Mouse (Mus musculus): ENCODE measurements around the gene Slc5a8. TPM values are rescaled to one million over a fixed set of nuclear protein-coding genes. Genes with fewer than 3 reads are reported as not detected.
A peak's percentile ranks its signal among the peaks of the same experiment; 100 is the strongest.

The Slc5a8 gene
- polyA plus RNA-seq (2015; fragmentation: Nextera tagmentation; extraction: Ambion mirVana): 0.15 and 0.20 TPM in 2 replicates

GRCm38 (mm10) chr10:88885632-88886090 is at the start of gene Slc5a8:
Gene Slc5a8 (plus strand): TSS chr10:88885992.
- peak; percentile 62 for ATAC-seq
- 2% methylated on average over 31 of the region's 31 CpGs for WGBS

GRCm38 (mm10) chr10:88848876-88849476 is 36.8 kb upstream of the Slc5a8 start:
- Histone ChIP-seq H3K36me3 (ENCODE audit: control insufficient read depth, insufficient read depth, low read length) (no peaks in the 10 kb centered on the region), H3K4me1 (ENCODE audit: control insufficient read depth, insufficient read depth, low read length) (no peaks in the 10 kb centered on the region), H3K4me2 (ENCODE audit: low read length) (no peak overlapping the region), H3K9ac (ENCODE audit: low read depth, low read length) (no peak overlapping the region), H3K27me3 (ENCODE audit: control insufficient read depth, insufficient read depth, low read depth, low read length) (no peaks in the 10 kb centered on the region), H3K27ac (ENCODE audit: low read length) (no peak overlapping the region), H3K9me3 (replicated peaks; ENCODE audit: control insufficient read depth, low read length, poor library complexity, severe bottlenecking) (no peaks in the 10 kb centered on the region), H3K4me3 (ENCODE audit: low read depth, low read length) (no peak overlapping the region)
- 87% methylated on average over 7 of the region's 7 CpGs for WGBS
- no peak for ATAC-seq

More at GRCm38 (mm10) chr10:88885632-88886090, at the start of gene Slc5a8:
- Histone ChIP-seq H3K4me1 (ENCODE audit: control insufficient read depth, insufficient read depth, low read length) (peaks cover 5% of the 10 kb centered on the region; the same call in 1 of the 2 replicates), H3K9me3 (replicated peaks; ENCODE audit: control insufficient read depth, low read length, poor library complexity, severe bottlenecking) (no peaks in the 10 kb centered on the region), H3K27me3 (ENCODE audit: control insufficient read depth, insufficient read depth, low read depth, low read length) (peaks cover 18% of the 10 kb centered on the region), H3K4me2 (ENCODE audit: low read length) (peak within 1 kb of the TSS; percentile 94), H3K36me3 (ENCODE audit: control insufficient read depth, insufficient read depth, low read length) (no peaks in the 10 kb centered on the region), H3K4me3 (ENCODE audit: low read depth, low read length) (peak within 1 kb of the TSS; percentile 55), H3K9ac (ENCODE audit: low read depth, low read length) (peak within 1 kb of the TSS; percentile 22; the same call in 1 of the 2 replicates), H3K27ac (ENCODE audit: low read length) (no peak within 1 kb of the TSS)

DNA sequence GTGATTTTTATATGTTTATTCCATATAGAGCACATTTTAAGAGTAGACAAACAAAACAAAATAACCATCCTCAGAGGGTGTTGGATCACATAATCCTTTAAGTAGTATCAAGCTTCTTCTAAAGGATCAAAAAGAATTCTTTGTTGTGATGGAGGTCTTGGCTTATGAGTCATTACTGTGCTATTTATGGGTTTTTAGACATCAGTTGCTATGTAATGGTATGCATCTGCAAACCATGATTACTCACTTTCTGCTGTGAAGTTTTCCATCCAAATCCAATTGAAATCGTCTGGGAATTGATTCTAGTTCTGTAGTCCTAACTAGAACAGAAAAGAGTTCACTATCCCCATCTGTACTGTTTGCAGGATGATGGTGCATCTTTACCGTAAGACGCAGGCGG is 35.8 kb upstream of the Slc5a8 start:
- no peak overlapping the region for H3K27ac ChIP-seq (ENCODE audit: low read length)
- no peak overlapping the region for H3K4me2 ChIP-seq (ENCODE audit: low read length)
- H3K4me3 ChIP-seq (ENCODE audit: low read depth, low read length): no peak overlapping the region
- no peak overlapping the region for H3K9ac ChIP-seq (ENCODE audit: low read depth, low read length)
- no peaks in the 10 kb centered on the region for H3K9me3 ChIP-seq (replicated peaks; ENCODE audit: control insufficient read depth, low read length, poor library complexity, severe bottlenecking)
- H3K27me3 ChIP-seq (ENCODE audit: control insufficient read depth, insufficient read depth, low read depth, low read length): no peaks in the 10 kb centered on the region
- ATAC-seq: no peak
- H3K4me1 ChIP-seq (ENCODE audit: control insufficient read depth, insufficient read depth, low read length): no peaks in the 10 kb centered on the region
- WGBS: 90% methylated on average over 4 of the region's 4 CpGs
- H3K36me3 ChIP-seq (ENCODE audit: control insufficient read depth, insufficient read depth, low read length): no peaks in the 10 kb centered on the region

DNA sequence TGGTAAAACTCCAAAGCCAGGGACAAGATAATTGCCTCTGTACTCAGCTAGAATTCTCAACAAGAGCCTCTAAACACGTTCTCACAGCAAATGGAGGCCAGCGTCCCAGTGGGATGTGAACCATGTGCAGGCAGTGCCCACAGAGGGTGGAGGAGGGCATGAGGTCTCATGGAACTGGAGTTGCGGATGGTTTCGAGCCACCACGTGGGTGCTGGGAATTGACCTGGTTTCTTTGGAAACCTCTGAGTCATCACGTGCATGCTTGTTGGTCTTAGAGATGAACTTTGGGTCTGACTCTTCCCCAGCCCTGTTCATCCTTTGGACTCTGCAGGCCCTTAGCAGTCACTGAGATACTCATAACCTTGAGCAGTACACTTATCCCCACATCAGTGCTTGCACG is 32.5 kb upstream of the Slc5a8 start:
- Histone ChIP-seq H3K9ac (ENCODE audit: low read depth, low read length) (no peak overlapping the region), H3K4me3 (ENCODE audit: low read depth, low read length) (no peak overlapping the region), H3K4me1 (ENCODE audit: control insufficient read depth, insufficient read depth, low read length) (no peaks in the 10 kb centered on the region), H3K27ac (ENCODE audit: low read length) (no peak overlapping the region), H3K36me3 (ENCODE audit: control insufficient read depth, insufficient read depth, low read length) (no peaks in the 10 kb centered on the region), H3K4me2 (ENCODE audit: low read length) (no peak overlapping the region), H3K27me3 (ENCODE audit: control insufficient read depth, insufficient read depth, low read depth, low read length) (no peaks in the 10 kb centered on the region), H3K9me3 (replicated peaks; ENCODE audit: control insufficient read depth, low read length, poor library complexity, severe bottlenecking) (no peaks in the 10 kb centered on the region)
- WGBS: 88% methylated on average over 7 of the region's 7 CpGs
- ATAC-seq: no peak

GRCm38 (mm10) chr10:88860911-88861310 is 24.9 kb upstream of the Slc5a8 start:
- no peaks in the 10 kb centered on the region for H3K27me3 ChIP-seq (ENCODE audit: control insufficient read depth, insufficient read depth, low read depth, low read length)
- WGBS: 85% methylated on average over 3 of the region's 3 CpGs
- H3K4me3 ChIP-seq (ENCODE audit: low read depth, low read length): no peak overlapping the region
- no peak for ATAC-seq
- H3K4me2 ChIP-seq (ENCODE audit: low read length): no peak overlapping the region
- H3K27ac ChIP-seq (ENCODE audit: low read length): no peak overlapping the region
- H3K9me3 ChIP-seq (replicated peaks; ENCODE audit: control insufficient read depth, low read length, poor library complexity, severe bottlenecking): no peaks in the 10 kb centered on the region
- no peaks in the 10 kb centered on the region for H3K4me1 ChIP-seq (ENCODE audit: control insufficient read depth, insufficient read depth, low read length)
- H3K36me3 ChIP-seq (ENCODE audit: control insufficient read depth, insufficient read depth, low read length): no peaks in the 10 kb centered on the region
- no peak overlapping the region for H3K9ac ChIP-seq (ENCODE audit: low read depth, low read length)

DNA sequence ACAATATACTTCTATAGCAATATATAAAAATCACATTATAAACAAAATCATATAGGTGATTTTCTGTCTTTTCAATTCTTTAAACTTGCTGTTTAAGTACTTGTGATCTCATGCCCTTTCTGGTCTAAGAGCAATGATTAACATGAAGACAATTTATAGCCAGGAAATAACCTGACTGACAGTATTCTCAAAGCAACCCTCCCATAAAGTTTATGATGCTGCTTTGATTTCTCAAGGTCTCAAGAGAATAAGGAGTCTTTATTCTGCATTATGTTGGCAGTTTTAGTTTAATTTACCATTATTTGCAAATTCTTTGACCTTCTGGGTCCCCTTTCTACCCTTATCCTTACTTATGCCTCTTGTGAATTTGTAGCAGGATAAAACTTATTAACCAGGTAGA is 24.4 kb upstream of the Slc5a8 start:
- no peak overlapping the region for H3K4me3 ChIP-seq (ENCODE audit: low read depth, low read length)
- no peaks in the 10 kb centered on the region for H3K36me3 ChIP-seq (ENCODE audit: control insufficient read depth, insufficient read depth, low read length)
- H3K9me3 ChIP-seq (replicated peaks; ENCODE audit: control insufficient read depth, low read length, poor library complexity, severe bottlenecking): no peaks in the 10 kb centered on the region
- no peak for ATAC-seq
- H3K4me2 ChIP-seq (ENCODE audit: low read length): no peak overlapping the region
- H3K4me1 ChIP-seq (ENCODE audit: control insufficient read depth, insufficient read depth, low read length): no peaks in the 10 kb centered on the region
- H3K27ac ChIP-seq (ENCODE audit: low read length): no peak overlapping the region
- H3K27me3 ChIP-seq (ENCODE audit: control insufficient read depth, insufficient read depth, low read depth, low read length): no peaks in the 10 kb centered on the region
- no peak overlapping the region for H3K9ac ChIP-seq (ENCODE audit: low read depth, low read length)

GRCm38 (mm10) chr10:88862293-88862692 is 23.5 kb upstream of the Slc5a8 start:
- Histone ChIP-seq H3K27ac (ENCODE audit: low read length) (no peak overlapping the region), H3K27me3 (ENCODE audit: control insufficient read depth, insufficient read depth, low read depth, low read length) (no peaks in the 10 kb centered on the region), H3K36me3 (ENCODE audit: control insufficient read depth, insufficient read depth, low read length) (no peaks in the 10 kb centered on the region), H3K9ac (ENCODE audit: low read depth, low read length) (no peak overlapping the region), H3K9me3 (replicated peaks; ENCODE audit: control insufficient read depth, low read length, poor library complexity, severe bottlenecking) (no peaks in the 10 kb centered on the region), H3K4me2 (ENCODE audit: low read length) (no peak overlapping the region), H3K4me1 (ENCODE audit: control insufficient read depth, insufficient read depth, low read length) (no peaks in the 10 kb centered on the region), H3K4me3 (ENCODE audit: low read depth, low read length) (no peak overlapping the region)
- WGBS: 90% methylated on average over 5 of the region's 5 CpGs
- ATAC-seq: no peak

DNA sequence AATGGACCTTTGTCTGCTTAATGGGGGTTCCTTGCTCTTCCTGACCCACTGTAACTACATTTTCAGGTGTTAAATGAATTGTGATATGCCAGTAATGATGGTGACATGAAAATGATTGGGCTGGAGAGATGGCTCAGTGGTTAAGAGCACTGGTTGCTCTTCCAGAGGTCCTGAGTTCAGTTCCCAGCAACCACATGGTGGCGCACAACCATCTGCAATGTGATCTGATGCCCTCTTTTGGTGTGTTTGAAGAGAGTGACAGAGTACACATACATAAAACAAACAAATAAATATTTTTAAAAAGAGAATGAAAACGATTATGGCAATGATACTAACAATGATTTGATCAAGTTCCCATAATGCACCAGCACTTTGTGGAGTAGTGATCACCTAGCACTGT is 19.8 kb upstream of the Slc5a8 start:
- H3K27ac ChIP-seq (ENCODE audit: low read length): no peak overlapping the region
- WGBS: 62% methylated on average over 2 of the region's 2 CpGs
- H3K4me1 ChIP-seq (ENCODE audit: control insufficient read depth, insufficient read depth, low read length): no peaks in the 10 kb centered on the region
- H3K4me2 ChIP-seq (ENCODE audit: low read length): no peak overlapping the region
- no peak for ATAC-seq
- no peaks in the 10 kb centered on the region for H3K27me3 ChIP-seq (ENCODE audit: control insufficient read depth, insufficient read depth, low read depth, low read length)
- H3K9me3 ChIP-seq (replicated peaks; ENCODE audit: control insufficient read depth, low read length, poor library complexity, severe bottlenecking): no peaks in the 10 kb centered on the region
- H3K4me3 ChIP-seq (ENCODE audit: low read depth, low read length): no peak overlapping the region
- no peak overlapping the region for H3K9ac ChIP-seq (ENCODE audit: low read depth, low read length)
- H3K36me3 ChIP-seq (ENCODE audit: control insufficient read depth, insufficient read depth, low read length): no peaks in the 10 kb centered on the region

DNA sequence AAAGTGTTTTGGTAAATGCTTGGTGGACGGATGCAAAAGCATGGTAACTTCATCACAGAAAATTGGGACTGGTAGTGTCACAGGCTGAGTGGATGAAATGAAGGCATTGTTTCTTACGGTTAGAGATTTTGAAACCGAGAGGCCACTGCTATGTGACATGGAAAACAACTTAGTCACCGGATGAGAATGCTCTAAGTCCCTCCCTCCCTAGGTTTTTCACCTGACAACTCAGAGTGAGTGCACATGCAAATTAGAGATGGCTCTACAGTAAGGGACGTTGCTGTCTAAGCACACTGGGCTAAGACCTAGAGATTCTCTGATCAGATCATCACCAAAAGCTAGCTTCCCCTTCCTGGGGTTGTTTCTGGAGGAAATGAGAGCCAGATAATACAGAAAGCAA is 10.9 kb upstream of the Slc5a8 start:
- Histone ChIP-seq H3K9ac (ENCODE audit: low read depth, low read length) (no peak overlapping the region), H3K9me3 (replicated peaks; ENCODE audit: control insufficient read depth, low read length, poor library complexity, severe bottlenecking) (no peaks in the 10 kb centered on the region), H3K4me1 (ENCODE audit: control insufficient read depth, insufficient read depth, low read length) (no peaks in the 10 kb centered on the region), H3K4me2 (ENCODE audit: low read length) (no peak overlapping the region), H3K36me3 (ENCODE audit: control insufficient read depth, insufficient read depth, low read length) (no peaks in the 10 kb centered on the region), H3K4me3 (ENCODE audit: low read depth, low read length) (no peak overlapping the region), H3K27ac (ENCODE audit: low read length) (no peak overlapping the region), H3K27me3 (ENCODE audit: control insufficient read depth, insufficient read depth, low read depth, low read length) (no peaks in the 10 kb centered on the region)
- ATAC-seq: no peak
- 80% methylated on average over 5 of the region's 5 CpGs for WGBS
